Mouse (Mus musculus) embryonic facial prominence, embryonic 13.5 days (tissue): ENCODE data around the gene Acot1. TPM values are rescaled to one million over a fixed set of nuclear protein-coding genes. Genes with fewer than 3 reads are reported as not detected.

Source experiments
- ATAC-seq: fragments of 200-750 bp; cut with Nextera tagmentation; 2 replicates; pipeline ENCODE4 v1.8.0; 2017; ENCODE audit warnings: low read depth; ENCODE audit not compliant: insufficient number of reproducible peaks, insufficient read depth, low FRiP score, low TSS enrichment
- H3K27ac ChIP-seq: fragments of 300-500 bp; sonication (generic); 2 replicates; pipeline ENCODE4 v1.5.1; 2015; ENCODE audit warnings: moderate library complexity, mild to moderate bottlenecking, inconsistent platforms
- H3K27me3 ChIP-seq: fragments of 300-500 bp; sonication (generic); 2 replicates; pipeline ENCODE4 v1.6.1; 2015; ENCODE audit warnings: mild to moderate bottlenecking, inconsistent platforms
- H3K36me3 ChIP-seq: fragments of 300-500 bp; sonication (generic); 2 replicates; pipeline ENCODE4 v1.6.1; 2015; ENCODE audit warnings: mild to moderate bottlenecking, inconsistent platforms
- H3K4me1 ChIP-seq: fragments of 300-500 bp; sonication (generic); 2 replicates; pipeline ENCODE4 v1.6.1; 2015; ENCODE audit warnings: inconsistent platforms
- H3K4me2 ChIP-seq: fragments of 300-500 bp; sonication (generic); 2 replicates; pipeline ENCODE4 v1.6.1; 2015; ENCODE audit warnings: moderate library complexity, mild to moderate bottlenecking, inconsistent platforms
- H3K4me3 ChIP-seq: fragments of 300-500 bp; sonication (generic); 2 replicates; pipeline ENCODE4 v1.5.1; 2015; ENCODE audit warnings: mild to moderate bottlenecking, inconsistent platforms
- H3K9ac ChIP-seq: fragments of 300-500 bp; sonication (generic); 2 replicates; pipeline ENCODE4 v1.6.1; 2015; ENCODE audit warnings: mild to moderate bottlenecking, inconsistent platforms
- H3K9me3 ChIP-seq: fragments of 300-500 bp; sonication (generic); 2 replicates; pipeline ENCODE4 v1.6.1; 2016; ENCODE audit warnings: inconsistent platforms
- WGBS: fragments of 180-500 bp; shearing (Covaris S2); methylation state at CpG from one replicate; pipeline ENCODE4 v1.1.7; 2015; ENCODE audit warnings: mixed read lengths; 5-methylcytosine and 5-hydroxymethylcytosine counted together
- polyA plus RNA-seq: library from polyadenylated mRNA; unstranded; fragments of >200 nt; fragmentation: Nextera tagmentation; extraction: Ambion mirVana; gene quantifications from 2 replicates; pipeline ENCODE4 v1.2.1, GENCODE M21; 2015

Acot1 gene
- polyA plus RNA-seq, 1 experiment from 2014 or later = 45.4 TPM

- Histone ChIP-seq H3K9ac (no peak overlapping the region), H3K27ac (no peak overlapping the region), H3K4me2 (no peak overlapping the region), H3K9me3 (no peaks in the 10 kb centered on the region), H3K27me3 (peaks cover 40% of the 10 kb centered on the region), H3K4me1 (peaks cover 3% of the 10 kb centered on the region; the same call in 1 of the 2 replicates), H3K36me3 (no peaks in the 10 kb centered on the region), H3K4me3 (no peak overlapping the region)
- no peak for ATAC-seq
- WGBS = 78% methylated on average over 4 of the region's 4 CpGs
Observed at GRCm38 (mm10) chr12:84067752-84068151, 58.5 kb downstream of the Acot1 start.

Other genes with a start within 250 kb of the Acot1 start
- 2.2 and 2.8 TPM in 2 replicates for gene Papln, start 245.9 kb upstream of the Acot1 start, polyA plus RNA-seq
- 33.1 and 34.9 TPM in 2 replicates for gene Numb, start 87.6 kb upstream of the Acot1 start, polyA plus RNA-seq
- gene Riox1, start 58.9 kb upstream of the Acot1 start, polyA plus RNA-seq = 12.8 and 15.1 TPM in 2 replicates
- not detected in 2 replicates for gene Heatr4, start 24.6 kb upstream of the Acot1 start, polyA plus RNA-seq
- 20.8 and 22.9 TPM in 2 replicates for gene Acot2, start 21.6 kb upstream of the Acot1 start, polyA plus RNA-seq
- 0.22 and 0.81 TPM in 2 replicates for gene Acot4, start 28.9 kb downstream of the Acot1 start, polyA plus RNA-seq
- not detected in 2 replicates for gene Gm49366, start 29.4 kb downstream of the Acot1 start, polyA plus RNA-seq
- gene Acot3, start 42.7 kb downstream of the Acot1 start, polyA plus RNA-seq = not detected in 2 replicates
- gene Acot5, start 59.8 kb downstream of the Acot1 start, polyA plus RNA-seq = 0.18 TPM in 1 of 2 replicates, not detected in the other
- gene Acot6, start 91.2 kb downstream of the Acot1 start, polyA plus RNA-seq = 1.4 and 1.6 TPM in 2 replicates
- gene Dnal1, start 104.9 kb downstream of the Acot1 start, polyA plus RNA-seq = 7.5 and 9.0 TPM in 2 replicates
- 0.74 and 1.1 TPM in 2 replicates for gene Pnma1, start 139.0 kb downstream of the Acot1 start, polyA plus RNA-seq
- 9.9 and 11.1 TPM in 2 replicates for gene Elmsan1, start 209.4 kb downstream of the Acot1 start, polyA plus RNA-seq